Mouse (Mus musculus): Measurements from ENCODE around the gene Slc28a2. TPM values are rescaled to one million over a fixed set of nuclear protein-coding genes. Genes with fewer than 3 reads are reported as not detected.
"Not testable (repeated sequence)": the region's sequence is repeated elsewhere in the genome, so short reads cannot be mapped to it uniquely, and the experiment has no call there.

Gene Slc28a2
- polyA plus RNA-seq, 1 experiment from 2014 or later: 2.3 TPM

DNA sequence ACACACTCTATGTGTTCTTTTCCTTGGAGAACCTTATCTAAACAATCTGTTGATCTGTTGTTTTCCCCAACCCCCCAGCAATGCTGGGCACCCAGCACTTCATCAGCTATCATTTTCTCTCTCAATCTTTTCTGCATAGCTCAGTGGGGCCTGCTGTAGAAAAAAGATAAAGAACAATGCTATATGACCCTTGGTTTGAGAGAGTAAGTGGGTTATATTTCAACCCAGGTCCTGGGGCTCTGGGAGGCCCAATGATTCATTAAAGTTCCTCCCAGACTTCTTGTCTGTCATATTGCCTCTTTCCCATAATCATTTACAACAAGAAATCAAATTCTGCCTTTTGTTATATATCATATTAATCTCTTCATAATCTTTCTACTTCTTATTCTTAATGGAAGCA lies 59.8 kb downstream of the Slc28a2 start:
- H3K9ac ChIP-seq (ENCODE audit: low read depth, low read length); H3K27ac ChIP-seq (ENCODE audit: low read length); H3K4me3 ChIP-seq (ENCODE audit: low read depth, low read length); ATAC-seq (ENCODE audit: low read depth); H3K36me3 ChIP-seq (ENCODE audit: control insufficient read depth, insufficient read depth); H3K27me3 ChIP-seq (ENCODE audit: control insufficient read depth, insufficient read depth, low read depth, low read length); H3K4me1 ChIP-seq (ENCODE audit: control insufficient read depth, low read depth, low read length); H3K4me2 ChIP-seq (ENCODE audit: low read depth, low read length); H3K9me3 ChIP-seq (replicated peaks; ENCODE audit: control insufficient read depth, low read length): not testable (repeated sequence)

DNA sequence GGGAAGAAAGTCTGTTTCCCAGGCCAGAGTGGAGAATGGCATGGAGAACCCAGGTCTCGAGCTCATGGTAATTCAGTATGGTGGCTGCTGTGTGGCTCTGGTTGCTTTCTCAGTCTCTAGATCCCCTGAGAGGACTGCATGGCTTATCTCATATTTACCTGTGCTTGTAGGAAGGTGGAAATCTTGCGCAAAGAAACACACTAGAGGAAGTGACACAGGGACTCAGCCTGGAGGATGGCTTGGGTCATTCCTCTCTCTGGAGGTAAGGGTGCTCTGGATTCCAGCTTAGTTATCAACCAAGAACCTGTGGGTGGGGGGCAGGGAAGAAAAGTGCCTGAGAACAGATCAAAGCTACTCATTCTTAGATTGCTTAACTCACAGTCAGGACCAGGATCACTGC lies 60.4 kb downstream of the Slc28a2 start:
- H3K4me1 ChIP-seq (ENCODE audit: control insufficient read depth, low read depth, low read length): no peaks in the 10 kb centered on the region
- 62% methylated on average over 2 of the region's 2 CpGs for whole genome bisulfite sequencing (ENCODE audit: insufficient replicate concordance)
- no peak overlapping the region for H3K9ac ChIP-seq (ENCODE audit: low read depth, low read length)
- ATAC-seq (ENCODE audit: low read depth): no peak
- H3K9me3 ChIP-seq (replicated peaks; ENCODE audit: control insufficient read depth, low read length): no peaks in the 10 kb centered on the region
- no peak overlapping the region for H3K4me3 ChIP-seq (ENCODE audit: low read depth, low read length)
- H3K27me3 ChIP-seq (ENCODE audit: control insufficient read depth, insufficient read depth, low read depth, low read length): no peaks in the 10 kb centered on the region
- no peaks in the 10 kb centered on the region for H3K36me3 ChIP-seq (ENCODE audit: control insufficient read depth, insufficient read depth)
- no peak overlapping the region for H3K27ac ChIP-seq (ENCODE audit: low read length)
- no peak overlapping the region for H3K4me2 ChIP-seq (ENCODE audit: low read depth, low read length)

Other genes with a start within 250 kb of the Slc28a2 start
- 0.04 and 0.07 TPM in 2 replicates for gene Patl2, start 240.3 kb upstream of the Slc28a2 start, polyA plus RNA-seq (2015; fragmentation: Nextera tagmentation; extraction: Ambion mirVana)
- gene Terb2, start 240.2 kb upstream of the Slc28a2 start, polyA plus RNA-seq (2015; fragmentation: Nextera tagmentation; extraction: Ambion mirVana): not detected in 2 replicates
- gene Sord, start 191.7 kb upstream of the Slc28a2 start, polyA plus RNA-seq (2015; fragmentation: Nextera tagmentation; extraction: Ambion mirVana): 193 and 196 TPM in 2 replicates
- not detected in 2 replicates for gene Duox2, start 128.0 kb upstream of the Slc28a2 start, polyA plus RNA-seq (2015; fragmentation: Nextera tagmentation; extraction: Ambion mirVana)
- not detected in 2 replicates for gene Duoxa2, start 127.6 kb upstream of the Slc28a2 start, polyA plus RNA-seq (2015; fragmentation: Nextera tagmentation; extraction: Ambion mirVana)
- gene Duoxa1, start 112.7 kb upstream of the Slc28a2 start, polyA plus RNA-seq (2015; fragmentation: Nextera tagmentation; extraction: Ambion mirVana): 0.05 TPM in 1 of 2 replicates, not detected in the other
- not detected in 2 replicates for gene Duox1, start 110.8 kb upstream of the Slc28a2 start, polyA plus RNA-seq (2015; fragmentation: Nextera tagmentation; extraction: Ambion mirVana)
- 0.89 and 1.3 TPM in 2 replicates for gene Shf, start 57.3 kb upstream of the Slc28a2 start, polyA plus RNA-seq (2015; fragmentation: Nextera tagmentation; extraction: Ambion mirVana)
- gene Gm14085, start 58.5 kb downstream of the Slc28a2 start, polyA plus RNA-seq (2015; fragmentation: Nextera tagmentation; extraction: Ambion mirVana): 0.05 TPM in 1 of 2 replicates, not detected in the other
- gene Gatm, start 184.8 kb downstream of the Slc28a2 start, polyA plus RNA-seq (2015; fragmentation: Nextera tagmentation; extraction: Ambion mirVana): 27.4 and 29.7 TPM in 2 replicates
- 1.7 and 2.5 TPM in 2 replicates for gene AA467197, start 210.5 kb downstream of the Slc28a2 start, polyA plus RNA-seq (2015; fragmentation: Nextera tagmentation; extraction: Ambion mirVana)